Mouse (Mus musculus) urinary bladder, postnatal 25 days (tissue): Measurements from ENCODE around the gene Rab44.
"Not testable (repeated sequence)": the region's sequence is repeated elsewhere in the genome, so short reads cannot be mapped to it uniquely, and the experiment has no call there.

Experiments used
- DNase-seq: peaks from one replicate; pipeline ENCODE4 v3.0.0; 2022; ENCODE audit warnings: low spot score

Gene Rab44

DNA sequence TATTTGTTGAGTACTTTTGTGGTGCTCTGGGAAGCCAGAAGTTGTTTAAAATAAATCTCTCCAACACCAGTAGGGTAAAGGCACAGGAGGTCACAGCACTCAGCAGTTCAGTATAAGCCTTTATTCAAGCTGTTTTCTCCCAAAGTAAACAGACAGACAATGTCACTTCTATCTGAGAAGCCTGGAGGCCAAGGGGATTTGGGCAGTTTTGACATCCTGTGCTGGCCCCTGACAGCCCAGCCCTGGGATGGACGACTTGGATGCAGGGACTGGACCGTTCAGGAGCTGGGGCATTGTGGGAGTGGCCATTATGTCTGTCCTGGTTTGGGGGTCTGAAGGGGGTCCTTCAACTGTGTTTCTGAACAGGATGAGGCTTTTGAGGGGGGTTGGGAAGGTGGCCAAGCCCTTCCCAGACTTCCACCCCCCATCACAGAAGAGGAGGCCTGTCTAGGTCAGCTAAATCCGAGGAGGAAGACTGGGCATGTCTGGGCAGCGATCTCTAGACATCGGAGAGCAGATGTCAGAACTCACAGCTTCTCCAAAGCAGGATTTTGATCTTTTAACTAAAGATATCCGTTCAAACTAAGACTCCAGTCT lies 22.5 kb upstream of the Rab44 start:
- no peak for DNase-seq

GRCm38 (mm10) chr17:29092497-29092896 lies 21.4 kb upstream of the Rab44 start:
- no peak for DNase-seq

DNA sequence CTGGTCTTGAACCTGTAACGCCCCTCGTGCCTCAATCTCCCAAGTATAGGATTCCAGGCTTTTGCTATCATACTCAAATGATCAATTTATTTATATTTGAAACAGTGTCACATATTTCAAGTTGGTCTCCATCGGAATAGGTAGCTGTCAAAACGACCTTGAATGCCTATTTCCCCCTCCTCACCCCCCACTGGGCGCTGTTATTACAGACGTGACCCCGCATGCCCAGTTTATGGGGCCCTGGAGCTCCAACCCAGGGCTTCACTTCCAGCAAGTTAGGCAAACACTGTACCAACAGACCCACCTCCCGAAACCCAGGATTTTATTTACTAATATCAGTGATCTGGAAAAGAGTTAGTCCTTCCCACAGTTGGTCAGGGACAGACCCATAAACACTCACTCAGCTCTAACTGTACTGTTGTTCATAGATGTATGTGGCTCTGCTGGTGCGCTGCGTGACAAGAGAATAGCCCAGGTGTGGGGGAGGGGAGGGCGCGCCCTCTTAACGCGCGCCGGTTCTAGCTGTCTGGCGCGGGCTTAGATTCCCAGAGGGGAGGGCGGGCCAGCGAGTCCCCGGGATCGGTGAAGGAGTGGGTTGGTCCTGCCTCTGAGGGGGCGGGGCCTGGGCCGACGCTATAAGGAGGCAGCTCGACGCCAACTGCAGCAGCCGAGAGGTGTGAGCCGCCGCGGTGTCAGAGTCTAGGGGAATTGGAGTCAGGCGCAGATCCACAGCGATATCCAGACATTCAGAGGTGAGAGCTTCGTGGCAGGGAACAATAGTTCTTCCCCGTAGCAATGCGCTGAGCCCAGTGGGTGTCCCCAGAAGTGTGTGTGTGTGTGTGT lies 20.6 kb upstream of the Rab44 start:
- DNase-seq = peak; percentile 89

GRCm38 (mm10) chr17:29093961-29094309 lies 20.0 kb upstream of the Rab44 start:
- DNase-seq = no peak

DNA sequence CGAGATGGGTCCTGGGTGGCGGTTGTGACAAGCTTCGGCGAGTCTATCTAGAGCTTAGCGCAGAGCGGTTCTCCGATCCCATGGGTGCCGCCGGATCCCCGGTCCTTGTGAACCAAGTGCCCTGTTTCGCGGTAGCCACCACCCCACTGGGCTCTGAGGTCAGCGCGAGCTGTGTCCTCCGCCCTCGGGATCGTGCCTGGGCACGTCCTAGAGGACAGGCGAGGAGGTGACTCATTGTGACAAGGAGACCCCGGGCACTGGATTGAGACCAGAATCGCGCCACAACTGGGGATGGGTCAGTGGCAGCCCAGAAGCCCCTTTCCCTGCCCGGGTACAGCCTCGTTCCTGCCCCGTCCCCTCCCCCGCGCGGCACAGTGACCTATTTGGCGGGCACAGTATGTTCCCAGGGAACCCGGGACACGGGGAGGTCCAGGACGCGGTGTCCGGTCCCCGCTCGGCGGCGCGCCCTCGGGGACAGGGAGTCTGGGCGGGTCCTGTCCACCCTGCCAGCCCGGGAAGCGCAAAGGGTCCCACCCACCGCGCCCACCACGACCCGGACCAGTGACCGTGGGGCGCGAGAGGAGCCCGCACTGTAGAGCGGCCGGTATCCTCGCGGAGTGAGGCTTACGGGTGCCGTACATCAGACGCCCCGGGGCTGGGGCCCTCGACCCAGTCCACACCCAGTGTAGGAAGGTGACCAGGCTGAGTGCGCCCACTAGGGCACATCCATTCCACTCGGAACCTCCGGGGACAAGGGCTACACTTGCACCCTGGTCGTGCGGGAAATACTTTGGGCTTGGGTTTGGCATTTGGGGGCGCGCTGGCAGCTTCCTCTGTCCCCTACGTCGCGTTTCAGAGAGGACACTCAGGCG lies 19.4 kb upstream of the Rab44 start:
- DNase-seq = peak; percentile 65

DNA sequence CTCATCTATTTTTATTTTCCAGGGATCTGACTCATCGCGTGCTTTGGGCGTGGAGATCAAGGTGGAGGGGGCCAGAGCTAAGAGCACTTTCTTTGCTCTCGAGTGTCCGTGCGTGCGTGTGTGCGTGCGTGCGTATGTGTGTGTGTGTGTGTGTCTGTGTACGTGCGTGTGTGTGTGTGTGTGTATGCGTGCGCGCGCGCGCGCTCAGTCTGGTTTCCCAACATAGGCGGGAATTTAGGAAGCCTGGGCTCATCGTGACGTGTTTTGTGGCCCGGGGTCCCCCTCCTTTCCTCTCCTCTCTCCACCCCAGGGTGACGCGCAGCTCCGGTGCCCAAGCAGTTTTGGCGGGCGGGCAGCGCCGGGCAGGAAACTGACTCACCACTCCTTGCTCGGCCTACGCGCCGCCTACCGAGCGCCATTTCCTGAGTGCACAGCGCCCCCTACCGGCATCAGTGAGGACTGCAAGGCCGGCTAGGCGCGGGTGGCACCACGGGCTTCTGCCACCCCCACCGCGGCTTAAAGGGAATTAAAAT lies 18.7 kb upstream of the Rab44 start:
- DNase-seq = peak; percentile 99

DNA sequence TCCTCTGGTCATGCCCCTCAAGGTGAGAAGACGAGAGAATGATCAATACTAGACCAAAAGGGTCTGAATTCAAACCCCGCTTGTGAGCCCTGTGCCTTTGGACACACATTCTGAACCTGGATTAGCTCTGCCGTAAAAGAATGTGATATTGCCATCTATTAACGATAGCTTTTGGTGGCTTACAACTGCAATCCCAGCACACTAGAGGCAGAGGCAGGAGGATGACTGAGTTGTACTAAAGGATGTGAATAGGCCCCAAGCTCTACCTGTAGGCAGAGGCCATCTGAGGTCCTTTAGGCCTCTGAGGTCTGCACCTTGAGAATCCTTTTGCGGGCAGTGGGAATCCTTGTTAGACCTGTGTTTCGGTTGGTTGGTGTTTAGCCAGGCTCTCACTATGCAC lies 17.7 kb upstream of the Rab44 start:
- peak; percentile 3 for DNase-seq

DNA sequence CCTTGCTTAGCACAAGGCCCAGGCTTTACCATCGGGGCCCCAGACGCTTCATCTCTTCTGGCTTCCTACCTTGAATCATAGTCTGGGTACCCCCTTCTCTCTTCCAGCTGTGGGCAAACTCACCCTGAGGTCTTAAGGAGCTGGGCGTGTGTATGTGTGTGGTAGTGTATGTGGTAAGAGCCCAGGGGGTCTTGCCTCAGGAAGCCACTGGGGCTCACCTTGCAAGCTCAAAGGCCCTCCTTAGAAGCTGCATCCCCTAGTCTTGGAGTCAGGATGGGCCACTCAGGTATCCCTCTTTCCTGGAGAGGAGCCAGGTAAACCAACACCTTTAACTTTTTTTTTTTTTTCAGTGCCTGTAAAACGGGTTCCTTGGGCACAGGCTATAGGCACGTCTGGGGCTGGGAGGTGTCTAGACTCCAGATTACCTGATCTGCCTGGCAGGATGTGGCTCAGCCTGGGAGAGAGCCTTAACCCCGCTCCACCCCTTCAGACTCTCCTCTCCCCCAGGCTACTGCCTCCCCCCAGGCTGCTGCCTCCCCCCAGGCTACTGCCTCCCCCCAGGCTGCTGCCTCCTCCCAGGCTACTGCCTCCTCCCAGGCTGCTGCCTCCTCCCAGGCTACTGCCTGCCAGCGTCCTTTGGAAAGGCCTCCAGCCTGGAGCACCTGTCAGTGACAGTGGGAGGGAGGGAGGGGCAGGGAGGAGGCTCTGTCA lies 16.9 kb upstream of the Rab44 start:
- peak; percentile 18 for DNase-seq

GRCm38 (mm10) chr17:29098291-29098690 lies 15.7 kb upstream of the Rab44 start:
- DNase-seq = peak; percentile 2

- DNase-seq = no peak
These were observed 14.9 kb upstream of the Rab44 start for GRCm38 (mm10) chr17:29099076-29099475.

DNA sequence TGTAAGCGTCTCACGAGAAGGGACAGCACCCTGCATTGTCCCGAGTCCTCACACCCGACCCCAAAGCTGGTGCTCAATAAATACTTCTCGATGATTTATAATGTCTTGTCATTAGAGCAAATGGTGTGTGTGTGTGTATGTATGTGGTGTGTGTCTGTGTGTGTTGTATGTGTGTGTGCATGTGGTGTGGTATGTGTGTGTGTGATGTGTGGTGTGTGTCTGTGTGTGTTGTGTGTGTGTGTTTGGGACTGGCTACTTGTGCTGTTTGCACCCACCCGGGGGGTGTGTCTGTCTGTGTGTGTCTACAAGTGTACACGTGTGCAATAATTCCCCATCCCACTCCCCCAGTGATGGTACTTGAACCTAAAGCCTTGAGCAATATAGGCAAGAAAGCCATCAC lies 13.3 kb upstream of the Rab44 start:
- DNase-seq = no peak

DNA sequence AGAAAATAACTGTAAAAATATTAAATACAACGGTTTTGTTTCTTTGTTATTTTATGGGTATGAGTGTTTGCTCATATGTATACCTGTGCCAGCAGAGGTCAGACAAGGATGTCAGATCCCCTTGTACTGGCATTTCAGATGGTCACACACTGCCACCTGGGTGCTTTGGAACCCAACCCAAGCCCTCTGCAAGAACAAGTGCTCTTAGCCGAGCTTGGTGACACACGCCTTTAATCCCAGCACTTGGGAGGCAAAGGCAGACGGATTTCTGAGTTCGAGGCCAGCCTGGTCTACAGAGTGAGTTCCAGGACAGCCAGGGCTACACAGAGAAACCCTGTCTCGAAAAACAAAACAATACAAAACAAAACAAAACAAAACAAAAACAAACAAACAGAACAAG lies 3.6 kb upstream of the Rab44 start:
- DNase-seq = not testable (repeated sequence)

GRCm38 (mm10) chr17:29111332-29111731 lies 2.6 kb upstream of the Rab44 start:
- no peak for DNase-seq

DNA sequence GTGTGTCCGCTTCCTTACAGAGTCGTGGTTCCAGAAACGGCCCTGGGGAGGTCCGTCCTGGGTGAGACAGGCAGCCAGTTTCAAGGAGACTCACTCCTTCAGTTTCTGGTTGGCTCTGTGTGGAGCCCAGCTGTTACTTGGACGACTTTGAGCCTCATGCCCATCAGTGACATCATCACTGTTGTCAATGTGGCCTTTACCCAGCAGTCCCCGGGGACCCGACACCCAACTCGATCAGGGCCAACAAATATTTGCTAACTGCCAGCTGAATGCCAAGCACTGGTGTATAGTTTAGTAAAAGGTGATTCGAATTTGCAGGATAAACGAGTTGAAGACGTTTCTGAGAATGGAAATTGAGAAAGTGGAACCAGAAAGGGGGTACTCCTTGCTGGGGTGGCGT lies 2.1 kb downstream of the Rab44 start:
- DNase-seq = no peak

- no peak for DNase-seq
These were observed 3.2 kb downstream of the Rab44 start for GRCm38 (mm10) chr17:29117006-29117648.

GRCm38 (mm10) chr17:29118057-29118456 lies 4.1 kb downstream of the Rab44 start:
- DNase-seq = no peak

DNA sequence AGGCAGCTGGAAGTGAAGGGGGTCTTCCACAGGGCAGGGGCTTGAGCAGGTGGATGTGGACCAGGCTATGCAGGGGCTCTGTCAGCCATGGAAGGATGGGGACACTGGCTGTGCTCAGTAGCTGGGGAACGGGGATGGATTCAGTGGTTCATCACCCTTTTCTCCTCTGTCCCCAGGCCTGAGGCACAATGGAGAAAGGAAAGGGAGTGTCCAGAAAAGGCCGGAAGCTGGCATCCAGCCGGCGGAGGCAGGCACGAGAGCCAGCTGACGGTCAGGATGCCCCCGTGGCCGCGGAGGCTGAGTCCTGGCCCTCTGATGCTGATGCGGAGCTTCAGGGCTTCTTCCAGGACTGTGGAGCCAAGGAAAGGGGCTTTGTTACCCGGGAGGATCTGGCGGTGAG lies 6.7 kb downstream of the Rab44 start:
- no peak for DNase-seq

- DNase-seq = no peak
These were observed 8.9 kb downstream of the Rab44 start for GRCm38 (mm10) chr17:29122817-29123216.

GRCm38 (mm10) chr17:29123578-29124174 lies 9.7 kb downstream of the Rab44 start:
- no peak for DNase-seq

DNA sequence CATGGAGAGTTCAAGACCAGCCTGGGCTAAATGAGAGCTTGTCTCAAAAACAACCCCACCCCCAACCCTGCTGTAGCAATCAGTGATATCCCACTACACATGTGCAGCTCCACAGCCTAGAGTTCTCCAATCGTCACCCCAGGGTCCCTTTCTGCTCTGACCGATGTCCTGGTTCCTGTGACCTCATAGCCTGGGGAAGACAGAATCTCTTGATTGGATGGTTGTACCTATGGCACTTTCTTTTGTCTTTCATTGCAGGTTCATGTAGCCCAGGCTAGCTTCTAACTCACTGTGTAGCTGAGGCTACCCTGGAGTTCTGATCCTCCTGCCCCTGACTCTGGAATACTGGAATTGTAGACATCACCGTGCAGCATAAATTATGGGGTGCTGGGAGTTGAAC lies 12.6 kb downstream of the Rab44 start:
- DNase-seq = no peak

GRCm38 (mm10) chr17:29129341-29129740 lies 15.4 kb downstream of the Rab44 start:
- DNase-seq = no peak
